Mouse (Mus musculus): ENCODE results near the gene Dock6.
A peak's percentile ranks its signal among the peaks of the same experiment; 100 is the strongest.
"Not testable (repeated sequence)": the region's sequence is repeated elsewhere in the genome, so short reads cannot be mapped to it uniquely, and the experiment has no call there.

The Dock6 gene

GRCm38 (mm10) chr9:21808561-21808960 is 43.9 kb downstream of the Dock6 start:
- DNase-seq (ENCODE audit: low spot score): no peak

GRCm38 (mm10) chr9:21806976-21807375 is 45.5 kb downstream of the Dock6 start:
- DNase-seq (ENCODE audit: low spot score): no peak

GRCm38 (mm10) chr9:21806363-21806762 is 46.1 kb downstream of the Dock6 start:
- no peak for DNase-seq (ENCODE audit: low spot score)

GRCm38 (mm10) chr9:21803986-21804644 is 48.3 kb downstream of the Dock6 start:
- DNase-seq (ENCODE audit: low spot score): peak; percentile 82

GRCm38 (mm10) chr9:21801591-21801990 is 50.8 kb downstream of the Dock6 start:
- no peak for DNase-seq (ENCODE audit: low spot score)

- DNase-seq (ENCODE audit: low spot score): no peak
These were observed 51.3 kb downstream of the Dock6 start for GRCm38 (mm10) chr9:21801121-21801520.

- DNase-seq (ENCODE audit: low spot score): no peak
These were observed 53.5 kb downstream of the Dock6 start for GRCm38 (mm10) chr9:21799010-21799350.

- peak; percentile 89 for DNase-seq (ENCODE audit: low spot score)
These were observed 54.0 kb downstream of the Dock6 start, which contains the start of gene Kank2 for GRCm38 (mm10) chr9:21798345-21799009. Gene Kank2 (minus strand): TSS chr9:21798744.

GRCm38 (mm10) chr9:21797921-21798344 is 54.5 kb downstream of the Dock6 start:
- DNase-seq (ENCODE audit: low spot score): peak; percentile 69

GRCm38 (mm10) chr9:21796919-21797318 is 55.5 kb downstream of the Dock6 start:
- DNase-seq (ENCODE audit: low spot score): no peak

GRCm38 (mm10) chr9:21796259-21796658 is 56.2 kb downstream of the Dock6 start:
- DNase-seq (ENCODE audit: low spot score): no peak

- no peak for DNase-seq (ENCODE audit: low spot score)
These were observed 56.9 kb downstream of the Dock6 start for GRCm38 (mm10) chr9:21795579-21795978.

GRCm38 (mm10) chr9:21794925-21795324 is 57.5 kb downstream of the Dock6 start:
- no peak for DNase-seq (ENCODE audit: low spot score)

- DNase-seq (ENCODE audit: low spot score): no peak
These were observed 58.0 kb downstream of the Dock6 start for GRCm38 (mm10) chr9:21794344-21794834.

GRCm38 (mm10) chr9:21793507-21793906 is 58.9 kb downstream of the Dock6 start:
- DNase-seq (ENCODE audit: low spot score): not testable (repeated sequence)

- DNase-seq (ENCODE audit: low spot score): no peak
These were observed 59.8 kb downstream of the Dock6 start for GRCm38 (mm10) chr9:21792644-21793043.

- DNase-seq (ENCODE audit: low spot score): no peak
These were observed 60.6 kb downstream of the Dock6 start for GRCm38 (mm10) chr9:21791861-21792260.

GRCm38 (mm10) chr9:21788234-21788633 is 64.2 kb downstream of the Dock6 start:
- no peak for DNase-seq (ENCODE audit: low spot score)

GRCm38 (mm10) chr9:21787654-21788053 is 64.8 kb downstream of the Dock6 start:
- DNase-seq (ENCODE audit: low spot score): no peak

- peak; percentile 54 for DNase-seq (ENCODE audit: low spot score)
These were observed 65.5 kb downstream of the Dock6 start for GRCm38 (mm10) chr9:21786906-21787305.

GRCm38 (mm10) chr9:21786309-21786708 is 66.1 kb downstream of the Dock6 start:
- DNase-seq (ENCODE audit: low spot score): not testable (repeated sequence)

- DNase-seq (ENCODE audit: low spot score): no peak
These were observed 67.7 kb downstream of the Dock6 start for GRCm38 (mm10) chr9:21784517-21785307.

All from ovary, postnatal 14 days (tissue).